Mouse (Mus musculus): ENCODE data around the gene Ptprt.

Gene Ptprt

GRCm38 (mm10) chr2:161704811-161705210 lies 956.1 kb downstream of the Ptprt start:
- no peak for DNase-seq (ENCODE audit: low spot score in 2 of 2)

DNA sequence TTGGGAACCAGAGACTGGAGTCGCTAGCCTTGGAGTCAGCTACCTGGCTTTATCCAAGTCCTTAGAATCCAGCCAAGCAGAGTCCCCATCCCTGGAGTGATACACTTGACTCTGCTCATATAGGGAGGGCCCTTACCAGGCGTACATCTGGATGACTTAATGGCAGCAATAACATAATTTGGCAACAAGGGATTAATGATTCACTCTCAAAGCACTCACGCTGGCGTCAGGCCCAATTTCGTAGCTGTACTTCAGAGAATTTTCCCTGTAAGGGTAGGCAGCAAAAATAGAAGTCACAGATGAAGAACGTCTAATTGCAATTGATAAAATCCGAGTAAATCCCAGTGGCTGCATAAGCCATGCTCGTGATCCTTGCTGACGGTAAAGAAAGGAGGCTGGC lies 956.5 kb downstream of the Ptprt start:
- DNase-seq (ENCODE audit: low spot score in 2 of 2): no peak

- DNase-seq (ENCODE audit: low spot score in 2 of 2): no peak
These were observed 965.1 kb downstream of the Ptprt start for GRCm38 (mm10) chr2:161695819-161696218.

- DNase-seq (ENCODE audit: low spot score in 2 of 2): no peak
These were observed 992.5 kb downstream of the Ptprt start for GRCm38 (mm10) chr2:161668302-161668986.

- no peak for DNase-seq (ENCODE audit: low spot score in 2 of 2)
These were observed 999.0 kb downstream of the Ptprt start for GRCm38 (mm10) chr2:161661912-161662311.

DNA sequence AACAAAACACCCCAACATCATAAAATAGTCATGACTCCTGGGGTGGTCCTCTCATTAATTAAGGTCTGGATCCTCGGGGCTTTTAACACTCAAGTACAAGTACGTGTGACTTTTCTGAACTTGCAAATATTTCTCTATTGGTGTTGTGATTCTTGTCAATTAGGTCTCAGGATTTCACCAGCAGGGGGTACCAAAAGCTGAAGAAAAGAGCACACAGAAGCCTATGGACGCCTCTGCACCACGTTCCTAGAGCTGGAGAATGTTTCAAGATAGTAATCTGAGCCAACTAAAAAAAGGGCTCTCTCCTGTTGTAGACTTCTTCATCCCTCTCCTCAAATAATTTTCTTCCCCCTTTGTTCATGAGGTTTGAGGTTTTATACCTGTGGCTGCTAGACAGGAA lies 1000.1 kb downstream of the Ptprt start:
- no peak for DNase-seq (ENCODE audit: low spot score in 2 of 2)

GRCm38 (mm10) chr2:161657046-161657445 lies 1003.9 kb downstream of the Ptprt start:
- no peak for DNase-seq (ENCODE audit: low spot score in 2 of 2)

DNA sequence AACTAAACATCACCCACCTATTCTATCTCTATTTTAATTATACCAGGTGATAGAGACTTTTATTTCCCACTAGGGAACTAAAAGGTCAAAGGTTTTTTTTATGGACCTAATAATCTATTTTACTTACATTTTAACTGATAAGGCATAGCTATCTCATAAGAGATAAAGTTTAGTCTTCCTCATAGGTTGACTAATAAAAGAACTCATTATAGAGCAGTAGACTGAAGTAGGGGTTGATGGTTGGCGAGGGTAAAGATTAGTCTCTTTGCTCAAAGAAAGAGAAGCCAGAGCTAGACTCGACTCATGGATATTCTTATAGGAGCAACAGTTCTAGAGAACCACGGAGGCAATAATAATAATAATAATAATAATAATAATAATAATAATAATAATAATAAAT lies 1004.3 kb downstream of the Ptprt start:
- DNase-seq (ENCODE audit: low spot score in 2 of 2): no peak

- no peak for DNase-seq (ENCODE audit: low spot score in 2 of 2)
These were observed 1020.1 kb downstream of the Ptprt start for GRCm38 (mm10) chr2:161640805-161641204.

- DNase-seq (ENCODE audit: low spot score in 2 of 2): no peak
These were observed 1026.9 kb downstream of the Ptprt start for GRCm38 (mm10) chr2:161634084-161634483.

DNA sequence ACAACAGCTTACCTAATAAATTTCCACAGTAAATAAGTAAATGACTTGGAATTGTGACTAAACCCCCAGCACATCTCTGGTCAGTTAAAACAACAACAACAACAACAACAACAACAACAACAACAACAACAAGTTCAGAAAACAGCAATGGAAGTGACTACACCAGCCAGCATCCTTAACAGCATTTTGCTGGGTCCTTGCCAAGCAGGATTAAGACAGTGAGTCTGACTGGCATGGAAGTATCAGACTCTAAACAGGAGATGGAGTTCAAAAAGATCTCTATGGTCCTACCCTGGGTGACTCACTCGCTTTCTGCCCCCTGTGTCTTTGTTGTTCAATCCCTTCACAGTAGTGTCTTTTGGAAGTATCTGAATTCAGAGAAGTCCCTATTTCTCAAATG lies 1035.1 kb downstream of the Ptprt start:
- no peak for DNase-seq (ENCODE audit: low spot score in 2 of 2)

GRCm38 (mm10) chr2:161608401-161608800 lies 1052.5 kb downstream of the Ptprt start:
- no peak for DNase-seq (ENCODE audit: low spot score in 2 of 2)

GRCm38 (mm10) chr2:161607372-161607771 lies 1053.6 kb downstream of the Ptprt start:
- no peak for DNase-seq (ENCODE audit: low spot score in 2 of 2)

DNA sequence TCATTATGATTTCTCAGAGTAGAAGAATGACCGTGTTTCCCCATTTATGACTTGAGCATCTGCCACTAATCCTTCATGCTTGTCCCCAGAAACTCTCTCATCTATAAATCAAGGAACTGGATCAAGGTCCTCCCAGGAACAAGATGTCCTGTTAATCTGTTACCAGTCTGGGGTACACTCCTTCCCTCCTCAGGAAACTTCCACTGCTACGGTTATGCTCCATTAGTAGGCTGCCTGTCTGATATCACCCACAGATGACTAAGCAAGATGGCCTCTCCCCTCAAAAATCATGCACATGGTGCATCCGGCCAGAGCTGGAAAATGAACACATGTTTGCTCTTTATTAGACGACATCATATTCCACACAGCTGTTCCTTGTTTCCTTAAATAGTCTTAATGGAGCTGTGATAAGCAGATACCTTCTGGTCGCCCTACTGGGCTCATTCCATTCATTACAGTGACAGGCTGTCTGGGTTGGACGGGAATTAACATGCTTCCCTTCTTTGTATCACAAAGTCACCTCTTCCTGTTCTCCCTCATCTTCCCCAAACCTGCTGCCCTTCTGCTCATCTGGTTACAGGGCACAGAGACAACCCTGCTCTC lies 1060.6 kb downstream of the Ptprt start:
- DNase-seq (ENCODE audit: low spot score in 2 of 2): no peak

GRCm38 (mm10) chr2:161593391-161594152 lies 1067.4 kb downstream of the Ptprt start:
- no peak for DNase-seq (ENCODE audit: low spot score in 2 of 2)

- DNase-seq (ENCODE audit: low spot score in 2 of 2): no peak
These were observed 1086.5 kb downstream of the Ptprt start for GRCm38 (mm10) chr2:161574401-161574800.

- no peak for DNase-seq (ENCODE audit: low spot score in 2 of 2)
These were observed 1088.7 kb downstream of the Ptprt start for GRCm38 (mm10) chr2:161572201-161572600.

GRCm38 (mm10) chr2:161570236-161570995 lies 1090.5 kb downstream of the Ptprt start:
- no peak for DNase-seq (ENCODE audit: low spot score in 2 of 2)

- DNase-seq (ENCODE audit: low spot score in 2 of 2): no peak
These were observed 1099.4 kb downstream of the Ptprt start for GRCm38 (mm10) chr2:161561502-161561901.

DNA sequence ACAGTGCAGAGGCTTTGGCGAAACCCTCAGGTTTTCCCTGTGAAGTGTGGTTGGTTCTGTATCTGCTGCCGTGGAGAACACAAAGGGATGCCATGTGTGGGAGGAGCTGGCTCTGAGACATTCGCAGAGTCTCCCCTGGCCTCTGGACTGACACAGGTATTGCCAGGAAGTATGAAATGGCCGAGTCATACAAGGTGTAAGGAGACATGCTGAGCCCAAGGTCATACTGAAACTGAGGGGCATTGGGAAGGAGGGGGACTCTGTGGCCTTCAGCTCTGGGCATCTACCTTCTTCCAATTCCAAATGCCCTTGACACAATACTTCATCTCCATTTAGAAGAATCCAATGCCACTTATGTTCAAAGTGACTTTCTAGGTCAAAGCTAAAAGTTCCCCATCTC lies 1103.1 kb downstream of the Ptprt start:
- DNase-seq (ENCODE audit: low spot score in 2 of 2): no peak

GRCm38 (mm10) chr2:161553651-161554050 lies 1107.3 kb downstream of the Ptprt start:
- DNase-seq (ENCODE audit: low spot score in 2 of 2): no peak

GRCm38 (mm10) chr2:161552011-161552410 lies 1108.9 kb downstream of the Ptprt start:
- no peak for DNase-seq (ENCODE audit: low spot score in 2 of 2)
